Mouse (Mus musculus): ENCODE measurements around the gene Ush1g.

- TF ChIP-seq CTCF (IDR thresholded peaks at IDR 0.05; ENCODE audit: extremely low read depth, insufficient read depth, insufficient read length, insufficient replicate concordance) (no peak), POLR2A (IDR thresholded peaks at IDR 0.05; ENCODE audit: low read depth, low read length) (no peak)
These were observed 42.1 kb downstream of the Ush1g start for GRCm38 (mm10) chr11:115279726-115280125.
